Mouse (Mus musculus) spleen, adult 2 months (tissue): ENCODE results near the gene Tent4b. TPM values are rescaled to one million over a fixed set of nuclear protein-coding genes. Genes with fewer than 3 reads are reported as not detected.

Experiments used
- DNase-seq, 2 experiments: peaks; one replicate each; pipeline versions ENCODE4 v3.0.0 to v3.0.0-alpha.2; 2012 to 2021; ENCODE audit warnings: low spot score in 2 of 2, low read depth in 1 of 2
- H3K27ac ChIP-seq: fragments of 200-500 bp; 2 replicates; pipeline ENCODE4 v1.5.1; 2012; ENCODE audit warnings: low read length, inconsistent platforms; ENCODE audit not compliant: insufficient read depth
- H3K27me3 ChIP-seq: fragments of 200-500 bp; 2 replicates; pipeline ENCODE4 v1.6.1; 2012; ENCODE audit warnings: mild to moderate bottlenecking, moderate library complexity, low read length, inconsistent platforms; ENCODE audit not compliant: control insufficient read depth, insufficient read depth
- H3K36me3 ChIP-seq: fragments of 200-500 bp; 2 replicates; pipeline ENCODE4 v1.6.1; 2012; ENCODE audit warnings: mild to moderate bottlenecking, low read length, inconsistent platforms; ENCODE audit not compliant: control insufficient read depth, insufficient read depth
- H3K4me1 ChIP-seq: fragments of 200-500 bp; 2 replicates; pipeline ENCODE4 v1.6.1; 2011; ENCODE audit warnings: inconsistent platforms; ENCODE audit not compliant: control insufficient read depth, insufficient read depth, insufficient read length
- H3K4me3 ChIP-seq: fragments of 200-500 bp; 2 replicates; pipeline ENCODE4 v1.5.1; 2011; ENCODE audit warnings: mild to moderate bottlenecking, inconsistent platforms; ENCODE audit not compliant: insufficient read depth, insufficient read length; ENCODE audit errors: extremely low read depth
- CTCF ChIP-seq: fragments of 200-500 bp; IDR thresholded peaks from 2 replicates; pipeline ENCODE4 v1.5.1; 2011; ENCODE audit warnings: mild to moderate bottlenecking, inconsistent platforms; ENCODE audit not compliant: insufficient read depth, insufficient read length, insufficient replicate concordance; ENCODE audit errors: extremely low read depth
- POLR2A ChIP-seq: fragments of 200-500 bp; IDR thresholded peaks from 2 replicates; pipeline ENCODE4 v1.6.1; 2011; ENCODE audit warnings: low read depth, low read length, inconsistent platforms
- WGBS: fragments of 180-500 bp; shearing (Covaris S2); methylation state at CpG from one replicate; pipeline ENCODE4 v1.1.7; 2018; 5-methylcytosine and 5-hydroxymethylcytosine counted together
- polyA plus RNA-seq: library from polyadenylated mRNA; depleted of rRNA; stranded (reverse); fragments of >200 nt; gene quantifications from 2 replicates; pipeline ENCODE4 v1.2.3, GENCODE M21; 2012

Gene Tent4b
- polyA plus RNA-seq, 1 experiment: 15.3 TPM

DNA sequence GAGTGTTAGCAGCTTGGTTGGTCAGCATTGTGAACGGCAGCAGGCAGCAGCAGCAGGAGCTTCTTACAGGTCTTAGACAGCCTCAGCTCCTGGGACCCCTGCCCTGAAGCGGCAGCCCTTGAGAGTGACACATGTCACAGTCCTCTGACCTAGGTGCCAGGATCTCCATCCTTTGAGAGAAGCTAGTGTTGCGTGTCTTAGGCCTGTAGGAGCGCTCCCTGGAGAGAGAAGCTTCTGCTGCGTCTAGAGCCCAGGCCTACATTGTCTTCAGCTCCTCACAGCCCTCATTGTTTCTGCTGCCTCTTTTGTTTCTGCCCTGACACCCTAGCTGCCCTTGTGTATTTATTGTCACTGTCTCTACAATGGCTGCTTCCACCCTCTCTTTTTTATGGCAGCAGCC, 26.3 kb downstream of the Tent4b start:
- H3K27ac ChIP-seq: no peak overlapping the region
- peaks cover 10% of the 10 kb centered on the region for H3K4me1 ChIP-seq
- H3K36me3 ChIP-seq: 0 out of 2 replicates have a peak, but pooled peaks cover 1% of the 10 kb centered on the region
- no peak overlapping the region for H3K4me3 ChIP-seq
- no peak for DNase-seq
- no peak for TF ChIP-seq CTCF
- no peak for TF ChIP-seq POLR2A
- 88% methylated on average over 5 of the region's 5 CpGs for whole genome bisulfite sequencing
- H3K27me3 ChIP-seq: no peaks in the 10 kb centered on the region

DNA sequence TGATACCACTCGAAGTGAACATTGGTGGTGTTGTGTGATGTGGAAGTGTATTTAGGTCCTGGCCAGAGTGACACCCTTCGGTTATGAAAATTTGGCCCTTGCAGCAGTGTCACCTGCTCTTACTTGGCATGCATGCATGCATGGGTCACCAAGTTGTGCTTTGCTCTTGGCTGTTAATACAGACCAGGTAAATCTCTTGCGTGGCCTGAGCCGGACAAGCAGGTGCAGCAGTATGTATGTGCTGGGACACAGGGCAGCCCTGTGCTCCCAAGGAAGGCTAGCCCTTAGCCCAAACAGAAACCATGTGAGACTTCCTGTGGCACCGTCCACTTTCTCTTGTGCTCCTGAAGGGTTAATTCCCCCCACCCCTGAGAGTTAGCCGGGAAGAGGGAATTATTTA, 28.8 kb downstream of the Tent4b start:
- DNase-seq: no peak
- Histone ChIP-seq H3K27ac (no peak overlapping the region), H3K4me1 (peaks cover 10% of the 10 kb centered on the region)

DNA sequence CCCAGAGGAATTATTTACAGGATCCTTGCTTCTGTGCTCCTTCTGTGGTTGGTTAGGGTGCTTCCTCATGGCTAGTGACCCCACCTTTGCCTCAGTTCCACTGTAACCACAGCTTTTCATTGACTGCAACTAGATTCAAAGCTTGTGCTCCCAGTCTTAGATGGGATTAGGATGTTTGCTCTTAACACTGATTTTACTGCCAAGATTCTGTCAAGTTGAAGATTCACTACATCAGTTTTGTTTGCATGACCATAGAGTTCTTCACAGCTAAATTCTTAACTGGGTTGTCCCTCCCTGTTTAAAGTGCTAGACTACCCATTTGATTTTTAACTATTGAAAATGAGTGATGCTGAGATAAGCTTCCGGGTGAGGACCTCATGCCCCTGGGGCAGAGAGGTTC, 29.3 kb downstream of the Tent4b start:
- TF ChIP-seq CTCF (no peak), POLR2A (no peak)
- Histone ChIP-seq H3K27me3 (no peaks in the 10 kb centered on the region), H3K27ac (no peak overlapping the region), H3K4me1 (peaks cover 10% of the 10 kb centered on the region), H3K4me3 (no peak overlapping the region), H3K36me3 (0 out of 2 replicates have a peak, but pooled peaks cover 1% of the 10 kb centered on the region)
- WGBS: 79% methylated on average over 1 of the region's 1 CpGs
- no peak for DNase-seq

More for the DNA sequence above, 28.8 kb downstream of the Tent4b start:
- no peaks in the 10 kb centered on the region for H3K27me3 ChIP-seq
- 81% methylated on average over 6 of the region's 6 CpGs for WGBS
- TF ChIP-seq CTCF (no peak), POLR2A (no peak)
- H3K36me3 ChIP-seq: 0 out of 2 replicates have a peak, but pooled peaks cover 1% of the 10 kb centered on the region
- H3K4me3 ChIP-seq: no peak overlapping the region

DNA sequence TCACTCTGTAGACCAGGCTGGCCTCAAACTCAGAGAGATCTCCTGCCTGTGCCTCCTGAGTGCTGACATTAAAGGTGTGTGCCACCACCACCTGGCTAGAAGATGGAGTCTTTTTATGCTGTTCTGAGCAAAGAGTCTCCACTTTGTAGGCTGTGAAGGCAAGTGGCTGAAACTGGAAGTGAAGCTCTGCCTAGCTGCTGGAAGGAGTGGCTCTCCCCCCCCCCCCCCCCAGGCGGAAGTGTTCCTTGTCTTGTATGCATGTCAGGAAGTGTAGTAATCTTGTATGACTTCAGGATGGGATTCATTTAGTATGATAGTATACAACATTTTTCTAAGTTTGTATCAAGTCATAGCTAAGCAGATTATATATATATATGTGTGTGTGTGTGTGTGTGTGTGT, 29.8 kb downstream of the Tent4b start:
- H3K4me3 ChIP-seq: no peak overlapping the region
- no peaks in the 10 kb centered on the region for H3K27me3 ChIP-seq
- 25% methylated on average over 1 of the region's 1 CpGs for WGBS
- no peak for DNase-seq
- no peak for TF ChIP-seq CTCF
- TF ChIP-seq POLR2A: no peak
- H3K36me3 ChIP-seq: 0 out of 2 replicates have a peak, but pooled peaks cover 1% of the 10 kb centered on the region
- peaks cover 10% of the 10 kb centered on the region for H3K4me1 ChIP-seq
- H3K27ac ChIP-seq: no peak overlapping the region

DNA sequence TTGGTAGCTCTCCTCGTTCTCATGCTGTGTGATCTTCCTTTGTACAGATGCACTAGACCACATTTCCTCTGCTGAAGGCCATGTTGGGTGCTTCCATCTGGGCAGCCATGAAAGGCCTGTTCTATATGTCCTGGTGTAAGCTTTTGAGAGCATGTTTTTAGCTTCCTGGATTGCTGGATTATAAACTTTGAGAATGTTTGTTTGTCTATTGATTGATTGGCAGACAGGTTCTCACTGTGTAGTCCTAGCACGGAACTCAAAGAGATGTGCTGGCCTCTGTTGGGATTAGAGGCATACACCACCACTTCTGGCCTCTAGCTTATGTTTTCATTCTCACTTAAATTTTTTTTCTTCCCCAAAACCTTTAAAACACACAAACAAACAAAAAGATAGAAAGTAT, 37.7 kb downstream of the Tent4b start:
- Histone ChIP-seq H3K27me3 (no peaks in the 10 kb centered on the region), H3K4me3 (no peak overlapping the region), H3K36me3 (no peaks in the 10 kb centered on the region), H3K27ac (no peak overlapping the region), H3K4me1 (no peaks in the 10 kb centered on the region)
- DNase-seq: no peak
- no peak for TF ChIP-seq CTCF
- no peak for TF ChIP-seq POLR2A
- 62% methylated on average over 2 of the region's 2 CpGs for WGBS

DNA sequence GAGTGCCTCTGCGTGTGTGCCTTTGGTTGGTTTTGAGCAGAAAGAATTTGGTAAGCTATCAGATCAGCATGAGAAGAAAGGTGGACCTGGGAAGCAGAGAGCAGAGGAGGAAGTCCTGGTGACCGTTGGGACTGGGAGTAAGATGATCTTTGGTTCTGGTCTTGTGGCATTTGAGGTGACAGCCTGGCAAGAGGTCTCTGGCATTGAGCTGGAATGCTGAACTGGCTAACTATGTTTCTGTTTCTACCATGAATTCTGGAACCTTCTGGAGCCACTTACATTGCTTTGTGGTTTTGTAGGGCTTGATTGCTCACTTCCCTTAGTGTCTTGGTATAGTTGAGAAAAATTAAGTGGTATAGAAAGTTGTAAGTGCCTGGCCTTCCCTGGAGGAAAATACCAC, 38.6 kb downstream of the Tent4b start:
- no peak for DNase-seq
- WGBS: 56% methylated on average over 2 of the region's 2 CpGs
- no peaks in the 10 kb centered on the region for H3K36me3 ChIP-seq
- no peaks in the 10 kb centered on the region for H3K4me1 ChIP-seq
- H3K4me3 ChIP-seq: no peak overlapping the region
- no peaks in the 10 kb centered on the region for H3K27me3 ChIP-seq
- no peak overlapping the region for H3K27ac ChIP-seq
- no peak for TF ChIP-seq POLR2A
- TF ChIP-seq CTCF: no peak

DNA sequence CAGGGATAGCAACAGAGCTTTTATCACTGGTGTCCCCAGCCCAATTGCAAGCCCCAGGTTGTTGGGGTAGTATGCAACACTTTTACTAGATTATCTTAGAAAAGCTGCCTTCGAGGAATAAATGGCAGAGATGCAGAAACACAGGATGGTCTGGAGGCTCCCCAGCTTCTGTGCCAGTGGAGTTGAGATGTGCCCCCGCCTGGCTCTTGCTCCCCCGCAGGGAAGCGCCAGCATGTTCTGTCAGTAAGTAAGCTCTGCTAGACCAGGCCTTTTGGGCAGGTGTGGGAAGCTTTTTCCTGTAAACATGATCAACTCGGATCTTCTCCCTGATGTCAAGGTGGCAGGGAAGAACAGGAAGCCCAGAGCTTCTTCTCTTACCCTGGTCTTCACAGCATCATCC, 40.3 kb downstream of the Tent4b start:
- no peak for DNase-seq
- Histone ChIP-seq H3K27me3 (no peaks in the 10 kb centered on the region), H3K4me1 (no peaks in the 10 kb centered on the region), H3K36me3 (no peaks in the 10 kb centered on the region), H3K4me3 (no peak overlapping the region), H3K27ac (no peak overlapping the region)
- WGBS: 91% methylated on average over 5 of the region's 5 CpGs
- TF ChIP-seq CTCF (no peak), POLR2A (no peak)
